Mouse (Mus musculus) kidney, adult 9 months (tissue): Measurements from ENCODE around the gene Gm12258.

Source experiments
- DNase-seq: peaks from one replicate; pipeline ENCODE4 v3.0.0; 2022

The Gm12258 gene

DNA sequence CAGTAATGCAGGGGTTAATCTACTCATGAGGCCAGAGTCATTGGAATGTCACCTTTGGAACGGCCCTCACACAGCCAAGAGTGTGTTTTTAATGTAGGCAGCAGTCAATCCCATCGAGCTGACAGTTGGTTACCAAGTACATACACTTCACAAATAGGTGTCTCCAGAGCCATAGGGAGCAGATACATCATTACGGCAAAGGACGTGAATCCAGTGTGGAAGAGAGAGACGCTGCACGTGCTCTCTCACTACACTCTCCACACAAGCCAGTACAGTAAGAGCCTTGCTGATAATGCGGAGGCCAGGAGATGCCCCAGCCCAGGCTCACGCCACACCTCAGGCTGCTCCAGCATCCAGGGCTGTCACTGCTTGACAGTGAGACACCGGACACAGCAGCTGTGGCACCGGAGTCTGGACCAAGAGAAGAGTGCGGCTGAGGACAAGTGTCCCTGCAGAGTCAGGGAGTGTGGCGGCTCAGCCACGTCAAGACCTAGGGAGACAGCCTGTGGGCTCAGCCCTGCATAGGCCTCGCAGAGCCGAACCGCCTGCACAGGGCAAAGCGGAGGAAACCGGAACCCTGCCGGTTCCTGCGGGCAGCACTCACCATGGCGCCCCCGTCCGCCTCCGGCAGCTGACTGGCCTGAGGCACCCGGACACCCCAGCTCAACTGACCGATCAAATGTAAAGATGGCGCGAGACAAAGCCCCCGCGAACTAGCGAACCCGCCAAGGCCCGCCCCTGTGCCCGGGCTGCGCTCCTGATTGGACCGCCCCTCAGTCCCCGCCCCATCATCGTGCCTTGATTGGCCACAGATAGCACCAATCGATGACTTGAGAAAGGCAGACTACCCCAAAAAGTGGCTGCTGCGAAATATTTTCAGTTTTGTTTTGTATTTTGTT is 56.8 kb downstream of the Gm12258 start, which contains the start of gene Zfp39:
Zfp39 (minus strand) TSS at position 715 of the 899 bp plus-strand sequence.
- DNase-seq, result peak; percentile 97

- no peak for DNase-seq
These were observed 57.4 kb downstream of the Gm12258 start for GRCm38 (mm10) chr11:58904410-58904718.

GRCm38 (mm10) chr11:58904838-58905237 is 57.9 kb downstream of the Gm12258 start:
- DNase-seq, result peak; percentile 35
